Mouse (Mus musculus): ENCODE measurements around the gene Irx6. TPM values are rescaled to one million over a fixed set of nuclear protein-coding genes. Genes with fewer than 3 reads are reported as not detected.

The Irx6 gene
- under 1 TPM in 1 of 2 experiments, not detected in 1; 0.28 TPM for polyA plus RNA-seq (2017; shearing (Covaris generic))

GRCm38 (mm10) chr8:92674244-92675128 is at the start of gene Irx6:
Gene Irx6, plus strand, starts transcription at chr8:92674288.

Other genes starting within 250 kb of the Irx6 start
- not detected for gene Mmp2, start 153.0 kb downstream of the Irx6 start, polyA plus RNA-seq (2017; shearing (Covaris generic))
- 1 to 10 TPM in 1 of 2 experiments, under 1 TPM in 1; 0.80 to 8.1 TPM for gene Lpcat2, start 181.1 kb downstream of the Irx6 start, polyA plus RNA-seq (2017; shearing (Covaris generic))
- gene Capns2, start 227.1 kb downstream of the Irx6 start, polyA plus RNA-seq (2017; shearing (Covaris generic)), result not detected

Data from inflammation-experienced regulatory T-cells (primary cell).